Mouse (Mus musculus) Patski (cell line): Measurements from ENCODE around the gene Hoxc5. TPM values are rescaled to one million over a fixed set of nuclear protein-coding genes. Genes with fewer than 3 reads are reported as not detected.

ENCODE experiments used
- ATAC-seq: fragments of 100-300 bp; one replicate; pipeline ENCODE4 v1.8.0; 2021
- CTCF ChIA-PET: fragments of 350-600 bp; sonication (Branson Sonifier 250); formaldehyde crosslinking; loops from one replicate; lab custom pipeline; 2022; ENCODE audit warnings: inconsistent platforms; lab: Charles Lee
- POLR2A ChIA-PET: fragments of 350-600 bp; sonication (Branson Sonifier 250); formaldehyde crosslinking; loops from one replicate; lab custom pipeline; 2022; ENCODE audit warnings: antibody characterized with exemption, inconsistent platforms; lab: Charles Lee
- DNase-seq: peaks from one replicate; pipeline ENCODE4 v3.0.0-alpha.2; 2011; ENCODE audit warnings: low read depth, low spot score
- H3K27me3 ChIP-seq: fragments of 371-371 bp; one replicate; pipeline ENCODE4 v1.5.1; 2021
- CTCF ChIP-seq: fragments of 100-300 bp; IDR thresholded peaks from one replicate; pipeline ENCODE4 v1.5.1; 2021
- in situ Hi-C: fragments of 300-500 bp; cut with MboI; formaldehyde crosslinking; loops from 3 replicates; pipeline ENCODE4 v1.11.1; 2018; ENCODE audit warnings: low pct_unique_long_range_greater_than_20kb, mixed read lengths
- polyA plus RNA-seq: library from polyadenylated mRNA; unstranded; gene quantifications from one replicate; pipeline ENCODE4 v1.2.3, GENCODE M21; 2021

Hoxc5 gene
- polyA plus RNA-seq, 1 experiment from 2014 or later, result 0.56 TPM

DNA sequence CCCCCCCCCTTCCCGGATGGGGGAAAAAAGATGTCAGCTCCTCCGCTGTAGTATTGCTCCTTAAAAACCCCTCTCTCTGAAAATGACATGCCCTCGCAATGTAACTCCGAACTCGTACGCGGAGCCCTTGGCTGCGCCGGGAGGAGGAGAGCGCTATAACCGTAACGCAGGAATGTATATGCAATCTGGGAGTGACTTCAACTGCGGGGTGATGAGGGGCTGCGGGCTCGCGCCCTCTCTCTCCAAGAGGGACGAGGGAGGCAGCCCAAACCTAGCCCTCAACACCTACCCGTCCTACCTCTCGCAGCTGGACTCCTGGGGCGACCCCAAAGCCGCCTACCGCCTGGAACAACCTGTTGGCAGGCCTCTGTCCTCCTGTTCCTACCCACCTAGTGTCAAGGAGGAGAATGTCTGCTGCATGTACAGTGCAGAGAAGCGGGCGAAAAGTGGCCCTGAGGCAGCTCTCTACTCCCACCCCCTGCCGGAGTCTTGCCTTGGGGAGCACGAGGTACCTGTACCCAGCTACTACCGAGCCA is 399 bp upstream of the Hoxc5 start, which contains the start of gene Hoxc10:
Hoxc10 (plus strand) TSS at position 21 of the 536 bp plus-strand sequence.
- ATAC-seq, result no peak

DNA sequence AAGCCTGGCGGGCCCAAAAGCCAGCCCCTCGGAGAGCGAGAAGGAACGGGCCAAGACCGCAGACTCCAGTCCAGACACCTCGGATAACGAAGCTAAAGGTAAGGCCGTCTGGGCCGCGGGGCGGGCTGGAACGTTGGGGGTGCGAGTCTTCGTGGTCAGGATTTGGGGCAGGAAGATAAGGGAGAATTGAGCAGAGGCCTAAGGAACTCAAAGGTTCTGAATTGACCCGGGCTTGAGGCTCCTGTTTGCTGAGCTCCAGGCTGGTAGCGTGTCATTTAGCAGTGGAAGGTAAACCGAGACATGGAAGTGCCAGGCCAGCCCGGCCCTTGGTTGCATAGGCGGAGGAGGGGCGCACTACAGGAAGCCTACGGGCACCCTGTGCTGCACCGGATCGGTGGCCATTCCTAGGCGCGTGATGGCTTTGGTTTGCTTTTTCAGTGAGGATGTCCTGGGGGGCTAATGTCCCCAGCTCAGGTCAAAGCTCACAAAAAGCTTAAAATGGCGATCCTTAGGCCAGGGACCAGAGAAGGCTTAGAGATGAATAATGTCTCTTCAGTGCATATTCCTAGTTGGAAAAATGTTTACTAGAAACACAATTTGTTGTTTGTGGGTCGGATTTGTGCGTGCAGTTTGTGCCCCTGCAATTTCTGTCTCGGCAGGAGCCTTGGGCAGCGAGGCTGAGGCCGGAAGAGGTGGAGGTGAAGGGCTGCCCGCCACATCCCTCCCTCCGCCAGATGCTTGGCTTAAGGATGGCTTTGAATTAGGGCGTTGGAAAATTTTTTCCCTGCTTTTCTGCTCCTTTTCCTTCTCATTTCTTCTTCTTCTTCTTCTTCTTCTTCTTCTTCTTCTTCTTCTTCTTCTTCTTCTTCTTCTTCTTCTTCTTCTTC is 511 bp downstream of the Hoxc5 start:
- DNase-seq, result no peak
- in situ Hi-C loops, result loop anchor here (10.0 kb wide), 1 partner anchor 337 kb away; no protein-coding TSS in a partner anchor
- CTCF ChIA-PET, result interaction anchor here (1.1 to 3.5 kb wide), 5 partner anchors 14 to 211 kb away, joined by 3 to 43 read pairs (median 3); no protein-coding TSS in a partner anchor
- no peak for TF ChIP-seq CTCF
- POLR2A ChIA-PET, result interaction anchor here (0.7 to 1.7 kb wide), 5 partner anchors 12 to 394 kb away, joined by 3 to 10 read pairs (median 4); no protein-coding TSS in a partner anchor
- ATAC-seq, result no peak
- H3K27me3 ChIP-seq, result no peaks in the 10 kb centered on the region

More for the DNA sequence above, 399 bp upstream of the Hoxc5 start, which contains the start of gene Hoxc10:
- in situ Hi-C loops, result loop anchor here (10.0 kb wide), 1 partner anchor 338 kb away; no protein-coding TSS in a partner anchor
- no peak for TF ChIP-seq CTCF
- ChIA-PET CTCF (interaction anchor here (0.6 to 3.5 kb wide), 18 partner anchors 8 to 272 kb away, joined by 3 to 43 read pairs (median 5); partner anchors contain the start of gene Cbx5), POLR2A (interaction anchor here (0.5 to 1.7 kb wide), 3 partner anchors 13 to 211 kb away, joined by 3 to 10 read pairs (median 7); partner anchors contain the start of gene Hoxc8)
- no peaks in the 10 kb centered on the region for H3K27me3 ChIP-seq
- DNase-seq, result no peak

DNA sequence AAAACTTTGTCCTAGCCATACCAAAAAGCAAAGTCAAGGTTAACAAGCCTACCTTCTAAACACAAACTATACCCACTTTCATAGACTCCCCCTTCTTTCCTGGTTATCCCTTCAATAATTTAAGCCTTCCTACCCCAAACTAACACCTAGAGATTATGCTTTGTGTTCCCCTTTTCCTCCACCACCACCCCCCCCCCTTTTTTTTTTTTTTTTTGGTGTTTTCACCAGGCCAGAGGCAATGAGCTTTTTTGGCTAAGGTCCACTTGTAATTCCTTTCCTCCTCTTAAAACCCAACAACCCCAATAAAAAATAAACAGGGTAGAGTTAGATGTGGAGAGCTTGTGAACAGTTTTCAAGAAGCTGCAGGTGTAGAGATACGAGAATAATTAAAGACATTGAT is 2.1 kb downstream of the Hoxc5 start:
- no peak for TF ChIP-seq CTCF
- in situ Hi-C loops, result loop anchor here (10.0 kb wide), 1 partner anchor 336 kb away; no protein-coding TSS in a partner anchor
- no peaks in the 10 kb centered on the region for H3K27me3 ChIP-seq
- DNase-seq, result no peak
- POLR2A ChIA-PET, result interaction anchor here (0.8 kb wide), 1 partner anchor 10 kb away, joined by 5 read pairs; no protein-coding TSS in a partner anchor
- no peak for ATAC-seq
- CTCF ChIA-PET, result interaction anchor here (1.1 kb wide), 1 partner anchor 209 kb away, joined by 5 read pairs; no protein-coding TSS in a partner anchor

DNA sequence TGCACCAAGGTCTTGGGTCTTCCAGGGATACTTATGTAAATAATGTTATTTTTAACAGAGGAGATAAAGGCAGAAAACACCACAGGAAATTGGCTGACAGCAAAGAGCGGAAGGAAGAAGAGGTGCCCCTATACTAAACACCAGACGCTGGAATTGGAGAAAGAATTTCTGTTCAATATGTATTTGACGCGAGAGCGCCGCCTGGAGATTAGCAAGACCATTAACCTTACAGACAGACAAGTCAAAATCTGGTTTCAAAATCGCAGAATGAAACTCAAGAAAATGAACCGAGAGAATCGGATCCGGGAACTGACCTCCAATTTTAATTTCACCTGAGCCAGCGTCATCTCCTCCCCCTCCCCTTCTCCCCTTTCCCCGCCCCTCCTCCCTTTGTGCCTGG is 3.5 kb downstream of the Hoxc5 start:
- ChIA-PET POLR2A (no interaction called here), CTCF (no interaction called here)
- ATAC-seq (no peak), DNase-seq (no peak)
- H3K27me3 ChIP-seq, result no peaks in the 10 kb centered on the region
- in situ Hi-C loops, result no loop called here
- TF ChIP-seq CTCF, result no peak

DNA sequence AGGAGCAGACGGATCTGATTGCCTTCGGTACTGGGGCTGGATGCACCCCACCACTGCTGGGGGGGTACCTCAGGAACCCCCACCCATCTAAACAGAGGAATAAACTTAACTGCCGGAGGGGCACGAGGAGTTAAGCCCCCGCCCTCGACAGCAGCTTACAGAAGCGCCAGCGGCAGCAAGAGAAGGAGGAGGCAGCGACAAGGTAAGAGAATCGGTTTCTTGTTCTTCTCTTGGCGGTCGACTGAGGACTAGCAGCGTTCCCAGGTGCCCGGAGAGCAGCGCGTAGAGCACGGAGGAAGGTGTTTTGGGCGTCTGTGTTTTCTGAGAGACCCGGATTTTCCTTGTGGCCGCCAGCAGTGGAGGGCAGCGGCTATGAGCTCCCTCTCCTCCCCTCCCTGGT is 5.0 kb downstream of the Hoxc5 start:
- ATAC-seq, result no peak
- TF ChIP-seq CTCF, result no peak
- DNase-seq, result no peak
- in situ Hi-C loops, result no loop called here
- ChIA-PET POLR2A (no interaction called here), CTCF (interaction anchor here (1.2 kb wide), 1 partner anchor 213 kb away, joined by 3 read pairs; no protein-coding TSS in a partner anchor)
- no peaks in the 10 kb centered on the region for H3K27me3 ChIP-seq

DNA sequence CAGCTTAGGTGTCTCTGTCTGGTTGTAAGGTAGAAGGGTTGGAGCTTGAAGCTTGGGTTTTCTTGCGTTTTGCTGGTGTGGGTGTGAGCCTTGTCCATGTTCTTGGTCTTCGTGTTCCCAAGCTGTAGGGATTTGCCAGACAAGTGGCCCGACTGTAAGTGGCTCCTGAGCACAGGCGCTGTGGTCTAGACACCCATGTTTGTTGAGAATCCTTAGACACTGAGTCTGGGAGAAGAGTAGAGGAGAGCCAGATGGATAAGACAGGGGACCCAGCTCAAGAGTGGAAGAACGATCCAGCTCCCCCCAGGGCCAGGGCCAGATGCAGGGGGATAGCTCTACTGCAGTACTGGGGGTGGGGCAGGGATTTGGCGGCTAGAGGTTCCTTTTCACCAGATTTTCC is 5.5 kb downstream of the Hoxc5 start:
- POLR2A ChIA-PET, result no interaction called here
- ATAC-seq (no peak), DNase-seq (no peak)
- CTCF ChIA-PET, result interaction anchor here (1.2 kb wide), 1 partner anchor 212 kb away, joined by 3 read pairs; no protein-coding TSS in a partner anchor
- in situ Hi-C loops, result no loop called here
- no peak for TF ChIP-seq CTCF
- no peaks in the 10 kb centered on the region for H3K27me3 ChIP-seq

DNA sequence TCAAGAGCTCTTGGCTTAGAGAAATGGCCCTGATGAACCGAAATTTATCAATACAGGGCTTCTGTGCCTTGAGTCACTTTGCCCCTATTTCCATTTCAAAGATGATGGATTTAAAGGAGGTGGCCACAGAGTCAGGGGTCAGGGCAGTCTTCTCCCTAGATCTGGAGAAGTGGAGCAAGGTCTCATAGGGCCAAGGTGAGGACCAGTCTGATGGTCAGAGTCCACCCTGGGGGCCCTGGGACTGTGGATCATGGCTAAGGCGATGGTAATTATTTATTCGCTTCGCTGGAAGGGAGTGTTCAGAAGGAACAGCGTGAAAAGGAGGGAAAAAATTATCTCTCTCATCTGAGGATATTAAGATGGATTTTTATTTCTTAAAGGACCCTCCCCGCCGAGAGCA is 7.8 kb downstream of the Hoxc5 start:
- ATAC-seq (no peak), DNase-seq (no peak)
- in situ Hi-C loops, result no loop called here
- POLR2A ChIA-PET, result no interaction called here
- CTCF ChIA-PET, result interaction anchor here (0.9 kb wide), 1 partner anchor 9 kb away, joined by 3 read pairs; the partner anchor contains the start of gene Hoxc10
- TF ChIP-seq CTCF, result no peak
- H3K27me3 ChIP-seq, result no peaks in the 10 kb centered on the region

DNA sequence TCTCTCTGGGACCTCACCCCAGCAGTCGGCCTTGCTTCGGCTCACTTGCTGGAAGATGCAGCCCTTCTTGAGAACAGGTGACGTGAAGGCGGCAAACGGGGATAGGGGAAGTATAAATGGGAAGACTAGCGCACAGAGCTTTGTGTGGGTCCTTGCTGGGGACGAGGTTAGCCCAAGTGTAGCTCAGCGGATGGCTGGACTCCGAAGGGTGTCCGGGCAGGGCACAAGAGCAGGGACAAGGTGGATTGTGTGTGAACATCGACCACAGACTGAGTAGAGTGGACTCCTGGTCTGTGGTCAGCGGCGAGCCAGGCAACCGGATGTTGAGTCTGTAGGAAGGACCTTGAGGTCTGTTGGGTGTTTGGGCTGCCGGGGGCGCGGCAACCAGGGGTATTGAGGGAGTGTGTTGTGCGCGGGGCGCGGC is 8.5 kb downstream of the Hoxc5 start:
- ATAC-seq, result no peak
- TF ChIP-seq CTCF, result no peak
- in situ Hi-C loops, result no loop called here
- CTCF ChIA-PET, result no interaction called here
- no peaks in the 10 kb centered on the region for H3K27me3 ChIP-seq
- POLR2A ChIA-PET, result no interaction called here
- DNase-seq, result no peak

DNA sequence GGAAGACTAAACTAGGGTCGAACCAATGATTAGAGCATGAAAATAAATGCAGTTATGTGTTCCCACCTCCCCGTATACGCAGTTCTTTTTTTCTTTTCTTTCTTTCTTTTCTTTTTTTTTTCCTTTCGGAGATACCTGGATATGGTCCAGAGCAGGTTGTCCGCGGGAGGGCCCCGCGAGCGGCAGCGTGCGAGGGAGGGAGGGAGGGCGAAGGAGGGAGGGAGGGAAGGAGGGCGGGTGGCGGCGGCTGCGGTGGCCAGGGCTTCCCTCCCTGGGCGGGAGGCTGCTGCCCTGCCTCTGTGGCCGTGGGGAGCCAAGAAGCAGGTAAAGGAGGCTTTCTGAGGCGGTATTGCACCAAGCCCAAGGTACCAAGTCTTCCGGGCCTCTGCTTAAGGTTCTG is 8.9 kb downstream of the Hoxc5 start, which contains the start of gene Hoxc9:
Hoxc9 (plus strand) TSS at position 269 of the 400 bp plus-strand sequence.
- no peaks in the 10 kb centered on the region for H3K27me3 ChIP-seq
- in situ Hi-C loops, result no loop called here
- ChIA-PET CTCF (no interaction called here), POLR2A (no interaction called here)
- no peak for TF ChIP-seq CTCF
- DNase-seq (no peak), ATAC-seq (no peak)
